Mouse (Mus musculus) heart, postnatal 0 days (tissue): Measurements from ENCODE around the gene Ferd3l.

Source experiments
- CTCF ChIP-seq: IDR thresholded peaks from 2 replicates; pipeline ENCODE4 v1.5.1; 2016; ENCODE audit warnings: antibody characterized with exemption, control low read depth, low read depth
- EP300 ChIP-seq: IDR thresholded peaks from 2 replicates; pipeline ENCODE4 v1.6.1; 2016; ENCODE audit warnings: antibody characterized with exemption, low read depth

DNA sequence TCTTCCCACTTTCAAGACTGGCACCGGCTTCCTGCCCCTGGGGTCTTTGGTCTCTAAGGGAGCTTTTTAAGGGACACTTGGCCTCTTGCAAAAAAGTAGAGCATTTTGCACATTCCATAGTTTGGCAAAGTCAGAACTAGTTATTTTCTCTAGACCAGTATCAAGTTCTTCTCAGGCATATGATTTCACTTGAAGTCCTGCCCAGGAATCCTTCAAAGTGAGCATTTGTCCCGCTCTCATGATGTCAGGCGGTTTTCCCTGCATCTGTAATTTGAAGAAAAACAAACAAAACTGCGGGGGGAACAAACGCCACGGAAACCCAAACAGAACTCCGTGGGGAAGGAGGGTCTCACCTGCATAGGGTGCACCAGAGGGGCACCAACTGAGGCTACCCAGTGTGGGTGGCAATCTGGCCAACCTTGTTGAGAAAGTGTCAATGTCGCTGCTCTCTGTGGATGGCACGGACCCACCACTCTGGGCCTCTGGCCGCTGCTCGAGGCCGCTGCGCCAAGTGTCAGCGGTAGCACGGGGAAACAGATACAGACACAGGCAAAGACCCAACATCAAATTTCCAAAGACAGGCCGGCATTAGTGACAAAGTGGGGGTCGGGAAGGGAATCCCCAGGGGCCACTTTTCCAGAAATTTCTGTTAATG lies 34.0 kb downstream of the Ferd3l start:
- TF ChIP-seq CTCF (no peak), EP300 (no peak)
